Mouse (Mus musculus): Measurements from ENCODE around the gene Neb. TPM values are rescaled to one million over a fixed set of nuclear protein-coding genes. Genes with fewer than 3 reads are reported as not detected.
"Not testable (repeated sequence)": the region's sequence is repeated elsewhere in the genome, so short reads cannot be mapped to it uniquely, and the experiment has no call there.

Gene Neb
- polyA plus RNA-seq, 1 experiment from 2014 or later, result 15.7 TPM

DNA sequence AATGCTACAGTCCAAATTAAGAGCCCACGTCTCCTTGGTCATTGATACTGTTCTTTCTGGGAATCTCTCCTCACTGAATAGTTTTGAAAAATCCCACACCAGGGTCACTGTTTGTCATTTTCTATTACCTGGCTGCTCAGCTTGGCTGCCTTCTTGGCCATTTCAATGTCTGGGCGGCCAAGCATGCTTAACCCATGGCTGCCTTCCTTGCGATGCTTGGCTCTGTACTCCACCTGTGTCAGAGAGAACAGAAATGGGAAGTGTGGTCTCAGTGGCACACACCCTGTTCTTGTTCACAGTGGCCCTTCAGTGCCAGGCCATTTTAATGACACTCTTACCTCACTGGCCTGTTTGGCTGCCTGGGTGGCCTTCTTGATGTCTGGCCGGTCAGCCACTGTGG is 203.3 kb downstream of the Neb start:
- 84% methylated on average over 4 of the region's 4 CpGs for WGBS
- Histone ChIP-seq H3K36me3 (no peaks in the 10 kb centered on the region), H3K27ac (no peak overlapping the region), H3K9ac (no peak overlapping the region), H3K9me3 (no peaks in the 10 kb centered on the region), H3K27me3 (no peaks in the 10 kb centered on the region), H3K4me2 (no peak overlapping the region), H3K4me1 (peaks cover 7% of the 10 kb centered on the region; the same call in 1 of the 2 replicates), H3K4me3 (no peak overlapping the region)
- ATAC-seq (ENCODE audit: insufficient number of reproducible peaks, insufficient read depth, low FRiP score, low TSS enrichment, low read depth), result no peak

DNA sequence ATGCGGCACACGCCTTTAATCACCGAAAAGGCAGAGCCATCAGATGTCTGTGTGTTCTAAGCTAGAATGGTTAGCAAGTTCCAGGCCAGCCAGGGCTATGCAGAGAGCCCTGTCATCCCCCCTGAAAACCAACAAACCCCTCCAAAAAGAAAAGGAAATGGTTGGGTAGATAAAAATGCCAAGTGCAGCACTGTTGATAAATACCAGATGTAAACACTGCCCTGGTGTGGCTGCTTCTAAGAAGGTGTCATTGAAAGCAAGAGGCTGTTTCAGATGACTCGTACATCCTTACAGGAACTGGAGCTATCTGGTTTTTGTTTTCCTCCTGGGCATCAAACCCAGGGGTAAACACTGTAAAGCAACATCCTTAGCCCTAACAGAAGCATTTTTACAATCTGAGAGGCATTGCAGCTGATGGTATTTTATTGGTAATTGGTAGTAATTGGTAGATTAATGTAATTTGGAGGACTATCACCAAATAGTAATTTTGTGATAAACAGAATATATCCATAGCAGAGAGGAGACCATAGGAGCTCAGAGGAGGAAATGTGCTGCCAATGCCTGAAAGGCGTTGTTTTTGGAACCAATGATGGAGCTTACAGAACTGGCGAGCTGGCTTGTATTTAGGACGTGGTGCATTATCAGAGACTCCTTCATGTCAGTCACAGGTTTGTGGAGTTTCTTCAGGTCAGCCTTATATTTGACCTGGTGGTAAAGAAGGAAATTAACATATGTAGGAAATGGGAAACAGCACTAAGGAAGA is 208.8 kb downstream of the Neb start:
- Histone ChIP-seq H3K27me3 (no peaks in the 10 kb centered on the region), H3K4me1 (no peaks in the 10 kb centered on the region), H3K27ac (no peak overlapping the region), H3K36me3 (no peaks in the 10 kb centered on the region), H3K9me3 (no peaks in the 10 kb centered on the region), H3K4me3 (no peak overlapping the region), H3K9ac (no peak overlapping the region), H3K4me2 (no peak overlapping the region)
- 75% methylated on average over 7 of the region's 7 CpGs for WGBS
- ATAC-seq (ENCODE audit: insufficient number of reproducible peaks, insufficient read depth, low FRiP score, low TSS enrichment, low read depth), result no peak

GRCm38 (mm10) chr2:52153064-52153463 is 225.2 kb downstream of the Neb start:
- no peak overlapping the region for H3K4me2 ChIP-seq
- H3K4me3 ChIP-seq, result no peak overlapping the region
- H3K27ac ChIP-seq, result no peak overlapping the region
- 0 out of 2 replicates have a peak, but pooled peaks cover 5% of the 10 kb centered on the region for H3K4me1 ChIP-seq
- no peak overlapping the region for H3K9ac ChIP-seq
- H3K9me3 ChIP-seq, result no peaks in the 10 kb centered on the region
- WGBS, result 73% methylated on average over 3 of the region's 3 CpGs
- no peaks in the 10 kb centered on the region for H3K36me3 ChIP-seq
- no peaks in the 10 kb centered on the region for H3K27me3 ChIP-seq
- no peak for ATAC-seq (ENCODE audit: insufficient number of reproducible peaks, insufficient read depth, low FRiP score, low TSS enrichment, low read depth)

DNA sequence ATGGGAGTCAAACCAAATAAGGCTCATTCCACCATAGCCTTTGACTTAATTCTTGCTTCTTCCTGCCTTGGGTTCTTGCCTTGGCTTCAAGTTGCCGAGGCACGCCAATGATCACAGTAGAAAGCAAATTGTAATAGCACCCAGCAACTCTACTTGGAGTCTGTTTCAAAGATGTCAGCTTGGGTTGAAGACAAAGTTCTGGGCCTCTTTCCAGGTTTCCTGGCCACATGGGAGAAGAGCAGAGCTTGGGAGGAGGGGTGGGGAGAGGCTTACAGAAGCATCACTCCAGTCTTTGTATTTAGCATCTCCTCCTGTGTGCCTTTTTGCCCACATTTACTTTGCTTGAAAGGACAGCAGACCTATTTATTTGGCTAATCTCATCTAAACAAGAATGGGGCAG is 244.9 kb downstream of the Neb start:
- H3K9me3 ChIP-seq, result peaks cover 4% of the 10 kb centered on the region; the same call in 1 of the 2 replicates
- no peak overlapping the region for H3K4me2 ChIP-seq
- H3K9ac ChIP-seq, result no peak overlapping the region
- no peak for ATAC-seq (ENCODE audit: insufficient number of reproducible peaks, insufficient read depth, low FRiP score, low TSS enrichment, low read depth)
- no peak overlapping the region for H3K27ac ChIP-seq
- no peaks in the 10 kb centered on the region for H3K27me3 ChIP-seq
- WGBS, result 92% methylated on average over 2 of the region's 2 CpGs
- H3K4me3 ChIP-seq, result no peak overlapping the region
- no peaks in the 10 kb centered on the region for H3K4me1 ChIP-seq
- H3K36me3 ChIP-seq, result peaks cover 26% of the 10 kb centered on the region

GRCm38 (mm10) chr2:52131370-52131769 is 246.9 kb downstream of the Neb start:
- not testable (repeated sequence) for H3K4me2 ChIP-seq; H3K9ac ChIP-seq; H3K4me3 ChIP-seq; H3K27me3 ChIP-seq; H3K27ac ChIP-seq; ATAC-seq (ENCODE audit: insufficient number of reproducible peaks, insufficient read depth, low FRiP score, low TSS enrichment, low read depth); H3K4me1 ChIP-seq
- Histone ChIP-seq H3K9me3 (peaks cover 12% of the 10 kb centered on the region), H3K36me3 (peaks cover 28% of the 10 kb centered on the region)
- WGBS, result 97% methylated on average over 20 of the region's 20 CpGs

- H3K4me3 ChIP-seq, result no peak overlapping the region
- 50% methylated on average over 1 of the region's 1 CpGs for WGBS
- H3K27me3 ChIP-seq, result no peaks in the 10 kb centered on the region
- H3K9me3 ChIP-seq, result no peaks in the 10 kb centered on the region
- no peak overlapping the region for H3K27ac ChIP-seq
- H3K4me1 ChIP-seq, result no peaks in the 10 kb centered on the region
- no peak for ATAC-seq (ENCODE audit: insufficient number of reproducible peaks, insufficient read depth, low FRiP score, low TSS enrichment, low read depth)
- no peak overlapping the region for H3K4me2 ChIP-seq
- H3K36me3 ChIP-seq, result peaks cover 87% of the 10 kb centered on the region
- H3K9ac ChIP-seq, result no peak overlapping the region
Observed at GRCm38 (mm10) chr2:52114086-52114485, 264.2 kb downstream of the Neb start.

Small RNA genes within 50 kb of the gene (microRNA-seq; reads per million reads assigned to microRNA genes)
- not detected for gene Gm22095

Other genes with a start within 250 kb of the Neb start
- 44.4 and 48.8 TPM in 2 replicates for gene Arl5a, start 46.4 kb upstream of the Neb start, polyA plus RNA-seq (2015; fragmentation: Nextera tagmentation; extraction: Ambion mirVana)